Comparison of ENCODE assay signal across 8 mouse cellular contexts in the genomic region with DNA sequence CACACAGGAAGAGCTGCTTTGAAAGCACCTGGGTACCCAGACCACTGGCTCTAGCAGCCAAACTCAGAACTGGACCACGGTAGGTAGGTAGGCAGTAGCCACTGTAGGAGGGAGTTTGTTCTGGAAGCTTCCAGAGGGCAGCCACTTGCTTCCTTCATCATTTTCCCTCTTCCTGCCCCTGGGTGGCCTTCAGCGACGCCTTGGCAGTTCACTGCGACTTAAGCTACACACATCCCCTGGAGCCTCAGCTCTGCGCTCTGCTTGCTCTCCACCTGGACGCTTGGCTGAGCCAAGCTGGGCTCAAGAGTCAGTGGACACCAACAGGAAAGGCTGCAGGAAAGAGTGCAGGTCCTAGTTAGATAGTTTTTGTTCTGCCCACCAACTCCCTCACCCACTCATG. TPM values are rescaled to one million over a fixed set of nuclear protein-coding genes. Genes with fewer than 3 reads are reported as not detected.
DNase-seq lines count a peak whose midpoint lies in the region; ATAC-seq and TF ChIP-seq lines count a peak whose summit lies in the region.

No protein-coding gene starts in this region.

- H3K9ac ChIP-seq in heart, postnatal 0 days (replicated peaks; ENCODE audit: low read depth, low read length) = no peak overlapping the region
- H3K9ac ChIP-seq in embryonic facial prominence, embryonic 11.5 days (replicated peaks; ENCODE audit: low read length) = no peak overlapping the region
- peak overlapping the region; percentile 89 for H3K9ac ChIP-seq in midbrain, embryonic 14.5 days (replicated peaks; ENCODE audit: low read length)

- no peak for TF ChIP-seq CTCF in heart, postnatal 0 days (IDR thresholded peaks at IDR 0.05; ENCODE audit: low read depth)

- no peak overlapping the region for H3K4me3 ChIP-seq in heart, postnatal 0 days (ENCODE audit: low read depth, low read length)
- H3K4me3 ChIP-seq in embryonic facial prominence, embryonic 11.5 days (ENCODE audit: low read depth, low read length) = no peak overlapping the region
- peak overlapping the region; percentile 67 for H3K4me3 ChIP-seq in hindbrain, embryonic 10.5 days
- H3K4me3 ChIP-seq in midbrain, embryonic 14.5 days (replicated peaks; ENCODE audit: low read depth, low read length) = peak overlapping the region; percentile 70

- intact Hi-C loops in heart, postnatal 10 days (cut with DNase I) = no loop called here

- H3K4me2 ChIP-seq in heart, postnatal 0 days (ENCODE audit: low read depth, low read length) = peak overlapping the region; percentile 5; the same call in 1 of the 2 replicates
- H3K4me2 ChIP-seq in embryonic facial prominence, embryonic 11.5 days (ENCODE audit: low read depth, low read length) = peak overlapping the region; percentile 98
- peak overlapping the region; percentile 98 for H3K4me2 ChIP-seq in midbrain, embryonic 14.5 days (ENCODE audit: low read length)

- H3K9me3 ChIP-seq in heart, postnatal 0 days (replicated peaks; ENCODE audit: control insufficient read depth, low read length) = no peaks in the 10 kb centered on the region
- H3K9me3 ChIP-seq in embryonic facial prominence, embryonic 11.5 days (replicated peaks; ENCODE audit: control insufficient read depth, low read length) = no peaks in the 10 kb centered on the region
- no peaks in the 10 kb centered on the region for H3K9me3 ChIP-seq in hindbrain, embryonic 10.5 days
- no peaks in the 10 kb centered on the region for H3K9me3 ChIP-seq in midbrain, embryonic 14.5 days (ENCODE audit: control insufficient read depth, low read length)

- H3K36me3 ChIP-seq in heart, postnatal 0 days (replicated peaks; ENCODE audit: control insufficient read depth, insufficient read depth, low read length) = no peaks in the 10 kb centered on the region
- H3K36me3 ChIP-seq in embryonic facial prominence, embryonic 11.5 days (replicated peaks; ENCODE audit: control insufficient read depth, insufficient read depth, low read depth, low read length) = no peaks in the 10 kb centered on the region; the same call in 1 of the 2 replicates
- peaks cover 20% of the 10 kb centered on the region; the same call in 1 of the 2 replicates for H3K36me3 ChIP-seq in hindbrain, embryonic 10.5 days
- 0 out of 2 replicates have a peak, but pooled peaks cover 2% of the 10 kb centered on the region for H3K36me3 ChIP-seq in midbrain, embryonic 14.5 days (ENCODE audit: control insufficient read depth, insufficient read depth, low read length)

- H3K4me1 ChIP-seq in heart, postnatal 0 days (ENCODE audit: control insufficient read depth, insufficient read depth) = peaks cover 66% of the 10 kb centered on the region
- H3K4me1 ChIP-seq in embryonic facial prominence, embryonic 11.5 days (ENCODE audit: control insufficient read depth, insufficient read depth, low read length) = peaks cover 36% of the 10 kb centered on the region
- peaks cover 99% of the 10 kb centered on the region for H3K4me1 ChIP-seq in hindbrain, embryonic 10.5 days (replicated peaks)
- H3K4me1 ChIP-seq in midbrain, embryonic 14.5 days (ENCODE audit: control insufficient read depth, insufficient read depth, low read length) = peaks cover 70% of the 10 kb centered on the region

- no peak for TF ChIP-seq EP300 in heart, postnatal 0 days (IDR thresholded peaks at IDR 0.05; ENCODE audit: low read depth)

- ATAC-seq in heart, postnatal 0 days (ENCODE audit: insufficient read depth, low read depth) = no peak
- ATAC-seq in embryonic facial prominence, embryonic 11.5 days (replicated peaks; ENCODE audit: insufficient number of reproducible peaks, low FRiP score, low TSS enrichment, low read depth) = no peak
- ATAC-seq in midbrain, embryonic 14.5 days (ENCODE audit: low FRiP score, low TSS enrichment) = no peak
- no peak for ATAC-seq in inflammation-experienced regulatory T-cells, adult 6 months

- WGBS in heart, postnatal 0 days = 67% methylated on average over 6 of the region's 6 CpGs
- WGBS in embryonic facial prominence, embryonic 11.5 days = 41% methylated on average over 6 of the region's 6 CpGs
- WGBS in hindbrain, embryonic 10.5 days = 62% methylated on average over 6 of the region's 6 CpGs
- WGBS in midbrain, embryonic 14.5 days = 44% methylated on average over 6 of the region's 6 CpGs

- no peaks in the 10 kb centered on the region for H3K27me3 ChIP-seq in heart, postnatal 0 days (ENCODE audit: control insufficient read depth, insufficient read depth, low read length)
- no peaks in the 10 kb centered on the region for H3K27me3 ChIP-seq in embryonic facial prominence, embryonic 11.5 days (ENCODE audit: control insufficient read depth, insufficient read depth, low read length)
- peaks cover 10% of the 10 kb centered on the region; the same call in 1 of the 2 replicates for H3K27me3 ChIP-seq in hindbrain, embryonic 10.5 days (ENCODE audit: insufficient read depth, poor library complexity, severe bottlenecking)
- H3K27me3 ChIP-seq in midbrain, embryonic 14.5 days (ENCODE audit: control insufficient read depth, insufficient read depth, low read length) = no peaks in the 10 kb centered on the region

- H3K27ac ChIP-seq in heart, postnatal 0 days (ENCODE audit: low read depth) = 0 out of 2 replicates have a peak overlapping the region, but pooled peaks have one; percentile 24
- H3K27ac ChIP-seq in embryonic facial prominence, embryonic 11.5 days (replicated peaks; ENCODE audit: low read depth, low read length) = no peak overlapping the region; the same call in 1 of the 2 replicates
- H3K27ac ChIP-seq in hindbrain, embryonic 10.5 days = peak overlapping the region; percentile 90
- H3K27ac ChIP-seq in midbrain, embryonic 14.5 days (replicated peaks; ENCODE audit: low read depth, low read length) = peak overlapping the region; percentile 100

- DNase-seq in heart, postnatal 0 days (ENCODE audit: low spot score) = no peak
- DNase-seq in heart, postnatal 10 days = no peak
- no peak for DNase-seq in embryonic facial prominence, embryonic 11.5 days (ENCODE audit: low spot score)
- no peak for DNase-seq in hindbrain, embryonic 10.5 days (ENCODE audit: low spot score)
- no peak for DNase-seq in midbrain, embryonic 14.5 days
- DNase-seq in right cerebral cortex, adult 18-20 months = no peak
- no peak for DNase-seq in ovary, postnatal 36 days (ENCODE audit: low spot score)

RNA-seq across cellular contexts. Expression of gene Srebf1, which starts 44.4 kb away (rescaled TPM):
- 77.2 and 81.7 TPM in 2 replicates for total RNA-seq in heart, postnatal 0 days (2014; rRNA removed; ENCODE audit: low replicate concordance)
- 29.9 and 31.0 TPM in 2 replicates for polyA plus RNA-seq in heart, postnatal 0 days (2015; fragmentation: Nextera tagmentation; extraction: Ambion mirVana)
- total RNA-seq in heart, postnatal 10 days (2021) = 10 to 100 TPM; 40.2 to 42.6 TPM
- 45.1 and 46.7 TPM in 2 replicates for polyA plus RNA-seq in embryonic facial prominence, embryonic 11.5 days (2014; fragmentation: Nextera tagmentation; extraction: Ambion mirVana)
- polyA plus RNA-seq in hindbrain, embryonic 10.5 days (2016; fragmentation: Nextera tagmentation; extraction: Ambion mirVana) = 45.0 and 55.8 TPM in 2 replicates
- 34.5 and 35.2 TPM in 2 replicates for polyA plus RNA-seq in midbrain, embryonic 14.5 days (2014; fragmentation: Nextera tagmentation; extraction: Ambion mirVana)
- polyA plus RNA-seq in inflammation-experienced regulatory T-cells, adult 6 months (2017; shearing (Covaris generic)) = 10 to 100 TPM; 21.7 to 26.7 (median 24.3) TPM

Comparison
In these comparisons a context has a peak if more than half of its experiments do, and no peak if none do; other contexts are left out.
1. H3K4me2 ChIP-seq: peak in every context shown above with its lines; median percentile 98 in embryonic facial prominence, embryonic 11.5 days; 98 in midbrain, embryonic 14.5 days; 5 in heart, postnatal 0 days.
2. H3K4me3 ChIP-seq: peak in hindbrain, embryonic 10.5 days (single experiment) and midbrain, embryonic 14.5 days (single experiment); none in heart, postnatal 0 days (single experiment) and embryonic facial prominence, embryonic 11.5 days (single experiment).